Mouse (Mus musculus) midbrain, embryonic 13.5 days (tissue): ENCODE data around the gene Mrpl24. TPM values are rescaled to one million over a fixed set of nuclear protein-coding genes. Genes with fewer than 3 reads are reported as not detected.
"Not testable (repeated sequence)": the region's sequence is repeated elsewhere in the genome, so short reads cannot be mapped to it uniquely, and the experiment has no call there.

ENCODE experiments used
- ATAC-seq: fragments of 200-750 bp; cut with Nextera tagmentation; 2 replicates; pipeline ENCODE4 v1.8.0; 2017; ENCODE audit warnings: mild to moderate bottlenecking, moderate TSS enrichment, moderate library complexity
- H3K27ac ChIP-seq: fragments of 300-500 bp; sonication (generic); 2 replicates; pipeline ENCODE4 v1.5.1; 2015; ENCODE audit warnings: inconsistent platforms, mild to moderate bottlenecking, moderate library complexity
- H3K27me3 ChIP-seq: fragments of 300-500 bp; sonication (generic); 2 replicates; pipeline ENCODE4 v1.6.1; 2015; ENCODE audit warnings: mild to moderate bottlenecking, inconsistent platforms
- H3K36me3 ChIP-seq: fragments of 300-500 bp; sonication (generic); 2 replicates; pipeline ENCODE4 v1.6.1; 2015; ENCODE audit warnings: mild to moderate bottlenecking, inconsistent platforms
- H3K4me1 ChIP-seq: fragments of 300-500 bp; sonication (generic); replicated peaks from 2 replicates; pipeline ENCODE4 v1.6.1; 2015; ENCODE audit warnings: inconsistent platforms
- H3K4me2 ChIP-seq: fragments of 300-500 bp; sonication (generic); replicated peaks from 2 replicates; pipeline ENCODE4 v1.6.1; 2015; ENCODE audit warnings: moderate library complexity, mild to moderate bottlenecking, inconsistent platforms
- H3K4me3 ChIP-seq: fragments of 300-500 bp; sonication (generic); replicated peaks from 2 replicates; pipeline ENCODE4 v1.5.1; 2015; ENCODE audit warnings: mild to moderate bottlenecking, inconsistent platforms
- H3K9ac ChIP-seq: fragments of 300-500 bp; sonication (generic); replicated peaks from 2 replicates; pipeline ENCODE4 v1.6.1; 2015; ENCODE audit warnings: mild to moderate bottlenecking, inconsistent platforms
- H3K9me3 ChIP-seq: fragments of 300-500 bp; sonication (generic); 2 replicates; pipeline ENCODE4 v1.6.1; 2016; ENCODE audit warnings: mild to moderate bottlenecking, inconsistent platforms
- WGBS: fragments of 180-500 bp; shearing (Covaris S2); methylation state at CpG from one replicate; pipeline ENCODE4 v1.1.7; 2015; 5-methylcytosine and 5-hydroxymethylcytosine counted together
- polyA plus RNA-seq: library from polyadenylated mRNA; unstranded; fragments of >200 nt; fragmentation: Nextera tagmentation; extraction: Ambion mirVana; gene quantifications from 2 replicates; pipeline ENCODE4 v1.2.1, GENCODE M21; 2015

The Mrpl24 gene
- polyA plus RNA-seq, 1 experiment from 2014 or later, result 72.1 TPM

DNA sequence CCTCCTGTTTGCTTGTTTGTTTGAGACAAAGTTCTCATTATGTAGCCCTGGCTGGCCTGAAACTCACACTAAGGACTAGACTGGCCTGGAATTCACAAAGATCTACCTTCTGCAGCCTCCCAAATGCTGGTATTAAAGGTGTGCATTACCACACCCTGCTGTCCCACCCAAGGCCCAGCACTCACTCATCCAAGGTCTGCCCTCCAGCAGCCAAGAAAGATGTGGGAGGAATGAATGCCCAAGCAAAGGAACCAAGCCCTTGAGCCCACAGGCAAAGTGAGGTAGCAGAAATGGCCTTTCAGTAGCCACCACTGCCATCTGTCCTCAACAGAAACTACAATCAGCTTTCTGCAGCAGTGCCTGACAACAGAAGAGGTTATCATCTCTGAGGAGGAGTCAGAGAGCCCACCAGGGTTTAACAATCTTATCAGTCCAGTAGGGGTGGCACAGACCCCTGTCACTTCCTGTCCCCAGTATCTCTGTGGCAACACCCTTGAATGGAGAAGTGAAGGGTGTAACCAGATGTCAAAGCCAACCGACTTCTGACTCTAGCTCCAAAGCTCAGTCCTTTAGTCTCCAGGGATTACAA, 18.2 kb upstream of the Mrpl24 start:
- no peak overlapping the region for H3K4me3 ChIP-seq
- no peaks in the 10 kb centered on the region for H3K4me1 ChIP-seq
- H3K27me3 ChIP-seq, result no peaks in the 10 kb centered on the region
- H3K9me3 ChIP-seq, result no peaks in the 10 kb centered on the region
- H3K4me2 ChIP-seq, result no peak overlapping the region
- H3K36me3 ChIP-seq, result no peaks in the 10 kb centered on the region
- no peak overlapping the region for H3K9ac ChIP-seq
- WGBS, result 50% methylated on average over 1 of the region's 1 CpGs
- no peak for ATAC-seq
- H3K27ac ChIP-seq, result no peak overlapping the region

DNA sequence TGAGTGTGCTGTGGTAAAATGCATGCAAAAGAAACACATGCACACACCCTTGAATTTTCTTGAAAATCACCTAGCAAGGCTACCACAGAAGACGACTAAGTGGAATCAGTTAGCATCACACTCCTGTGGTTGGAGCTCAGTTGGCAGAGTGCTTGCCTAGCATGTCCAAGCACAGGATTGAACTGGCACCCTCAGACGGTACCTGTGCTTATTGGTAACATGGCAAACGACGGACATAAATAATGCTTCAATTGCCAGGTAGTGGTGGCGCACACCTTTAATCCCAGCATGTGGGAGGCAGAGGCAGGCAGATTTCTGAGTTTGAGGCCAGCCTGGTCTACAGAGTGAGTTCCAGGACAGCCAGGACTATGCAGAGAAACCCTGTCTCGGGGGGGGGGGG, 17.3 kb upstream of the Mrpl24 start:
- H3K27ac ChIP-seq, H3K4me1 ChIP-seq, H3K9ac ChIP-seq, ATAC-seq, H3K27me3 ChIP-seq, H3K4me2 ChIP-seq, H3K36me3 ChIP-seq, H3K4me3 ChIP-seq, H3K9me3 ChIP-seq: not testable (repeated sequence)
- WGBS, result 79% methylated on average over 6 of the region's 6 CpGs

DNA sequence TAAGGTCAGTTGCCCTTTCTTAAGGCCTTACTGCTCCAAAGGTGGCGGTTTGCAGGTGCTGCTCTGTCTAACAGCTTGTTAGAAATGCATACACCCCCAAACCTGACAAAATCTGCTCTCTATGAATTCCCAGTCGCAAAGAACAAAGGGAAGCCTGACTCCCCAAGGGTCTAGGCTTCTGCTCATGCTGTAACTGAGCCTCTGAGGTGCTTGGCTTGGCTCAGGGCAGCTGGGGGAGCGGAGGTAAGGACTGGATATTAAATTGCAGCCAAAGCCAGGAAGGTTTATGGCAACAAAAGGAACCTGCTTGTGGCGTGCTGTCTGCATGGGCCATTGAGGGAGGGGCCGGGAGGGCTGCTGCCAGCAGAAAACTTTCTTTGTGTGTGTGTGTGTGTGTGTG, 15.5 kb upstream of the Mrpl24 start:
- Histone ChIP-seq H3K27me3 (no peaks in the 10 kb centered on the region), H3K4me1 (peaks cover 18% of the 10 kb centered on the region), H3K4me2 (no peak overlapping the region), H3K9ac (no peak overlapping the region), H3K36me3 (no peaks in the 10 kb centered on the region), H3K9me3 (no peaks in the 10 kb centered on the region), H3K4me3 (no peak overlapping the region), H3K27ac (no peak overlapping the region)
- 53% methylated on average over 5 of the region's 5 CpGs for WGBS
- no peak for ATAC-seq

DNA sequence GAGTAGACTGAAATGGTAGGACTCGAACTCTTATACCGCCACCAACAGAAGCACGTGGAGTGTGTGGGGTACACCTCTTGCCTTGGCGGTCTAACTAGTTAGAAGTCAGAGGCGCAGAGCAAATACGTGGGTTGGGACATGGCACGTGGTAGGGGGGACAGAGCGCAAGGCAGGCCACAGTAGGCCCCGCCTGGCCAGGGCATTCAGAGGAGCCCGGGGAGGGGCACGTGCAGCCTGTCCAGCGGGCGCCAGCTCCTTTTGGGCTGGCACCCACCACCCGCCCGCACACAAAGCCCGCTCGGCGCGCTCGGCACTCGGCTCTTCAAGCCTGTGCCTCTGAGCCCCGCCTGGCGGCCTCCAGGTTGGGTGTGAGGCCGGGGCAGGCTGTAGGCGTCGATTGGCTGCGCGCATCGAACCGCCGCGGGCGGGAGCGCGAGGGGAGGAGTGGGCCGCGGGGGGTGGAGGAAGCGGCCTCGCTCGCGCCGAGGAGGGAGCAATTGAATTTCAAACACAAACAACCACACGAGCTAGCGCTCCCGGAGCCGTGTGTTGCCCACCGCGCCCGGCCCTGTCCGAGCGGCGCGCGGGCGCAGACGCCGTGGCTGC, 13.3 kb upstream of the Mrpl24 start, which contains the start of gene Hdgf:
Gene Hdgf (plus strand): TSS at position 442 of the 606 bp plus-strand sequence.
- peak within 1 kb of the TSS; percentile 96 for H3K27ac ChIP-seq
- H3K4me3 ChIP-seq, result peak within 1 kb of the TSS; percentile 97
- peak within 1 kb of the TSS; percentile 88 for H3K4me2 ChIP-seq
- H3K27me3 ChIP-seq, result no peaks in the 10 kb centered on the region
- H3K9me3 ChIP-seq, result no peaks in the 10 kb centered on the region
- under 1% methylated on average over 56 of the region's 57 CpGs for WGBS
- ATAC-seq, result peak; percentile 96
- H3K9ac ChIP-seq, result peak within 1 kb of the TSS; percentile 91
- peaks cover 39% of the 10 kb centered on the region for H3K4me1 ChIP-seq
- no peaks in the 10 kb centered on the region for H3K36me3 ChIP-seq

DNA sequence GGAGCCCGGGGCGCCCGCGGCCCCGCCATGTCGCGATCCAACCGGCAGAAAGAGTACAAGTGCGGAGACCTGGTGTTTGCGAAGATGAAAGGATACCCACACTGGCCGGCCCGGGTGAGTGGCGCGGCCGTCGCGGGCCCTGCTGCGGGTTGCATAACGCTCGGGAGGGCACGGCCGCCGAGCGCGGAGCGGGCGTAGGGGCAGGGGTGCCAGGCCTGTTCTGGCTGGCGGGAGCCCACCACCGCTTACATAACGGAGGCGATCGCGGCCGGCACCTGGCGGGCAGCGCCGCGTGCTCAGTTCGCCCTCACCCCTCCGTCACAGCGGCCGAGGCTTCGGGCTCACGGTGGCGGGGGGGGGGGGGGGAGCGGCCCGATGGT, 12.7 kb upstream of the Mrpl24 start:
- peak; percentile 37; the same call in 1 of the 2 replicates for ATAC-seq
- Histone ChIP-seq H3K4me1 (peaks cover 44% of the 10 kb centered on the region), H3K36me3 (no peaks in the 10 kb centered on the region), H3K4me3 (peak overlapping the region; percentile 97), H3K27me3 (no peaks in the 10 kb centered on the region), H3K9me3 (no peaks in the 10 kb centered on the region), H3K4me2 (peak overlapping the region; percentile 88), H3K27ac (peak overlapping the region; percentile 96), H3K9ac (peak overlapping the region; percentile 91)
- 0% methylated on average over 35 of the region's 47 CpGs for WGBS

DNA sequence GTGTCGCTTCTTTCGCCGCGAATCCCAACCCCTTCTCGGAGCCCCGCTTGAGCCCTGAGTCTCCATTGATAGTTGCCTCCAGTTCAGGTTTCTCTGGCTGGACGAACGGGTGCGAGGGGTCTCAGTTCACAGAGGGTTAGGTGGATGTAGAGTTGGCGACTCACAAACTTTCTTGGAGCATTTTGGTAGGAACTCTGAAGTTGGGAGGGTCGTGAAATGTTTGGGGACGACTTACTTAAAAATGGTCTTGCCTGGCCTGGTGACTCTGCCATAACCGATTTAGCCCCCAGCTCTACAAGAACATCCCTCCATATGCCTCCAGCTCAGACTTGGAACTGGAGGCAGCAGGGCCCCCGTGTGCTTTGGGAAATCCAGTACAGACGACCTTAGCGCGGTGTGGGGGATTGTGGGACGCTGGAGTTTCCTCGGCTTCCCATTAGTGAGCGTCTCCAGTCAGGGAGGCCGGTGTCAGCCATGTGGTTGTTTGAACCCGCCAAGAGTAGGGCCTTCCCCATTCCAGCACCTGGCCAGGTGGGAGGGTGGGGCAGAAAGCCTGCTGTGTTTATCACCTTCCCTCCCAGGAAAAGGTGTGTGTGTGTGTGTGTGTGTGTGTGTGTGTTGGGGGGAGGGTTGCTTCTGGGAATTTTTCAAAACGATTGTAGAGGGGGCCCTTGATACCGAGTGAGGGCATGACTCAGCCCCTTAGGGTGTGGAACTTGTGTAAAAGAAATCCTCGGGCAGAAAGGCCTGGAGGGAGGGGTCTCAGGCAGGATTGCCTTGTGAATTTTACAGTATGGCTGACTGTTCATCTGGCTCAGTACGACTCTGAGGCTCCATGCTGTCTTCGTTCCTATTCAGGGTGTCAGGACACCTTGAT, 12.1 kb upstream of the Mrpl24 start:
- H3K27me3 ChIP-seq, result no peaks in the 10 kb centered on the region
- H3K9ac ChIP-seq, result peak overlapping the region; percentile 91
- H3K36me3 ChIP-seq, result no peaks in the 10 kb centered on the region
- H3K9me3 ChIP-seq, result no peaks in the 10 kb centered on the region
- WGBS, result under 1% methylated on average over 27 of the region's 27 CpGs
- H3K27ac ChIP-seq, result peak overlapping the region; percentile 96
- no peak for ATAC-seq
- peaks cover 48% of the 10 kb centered on the region for H3K4me1 ChIP-seq
- peak overlapping the region; percentile 88 for H3K4me2 ChIP-seq
- peak overlapping the region; percentile 97 for H3K4me3 ChIP-seq

DNA sequence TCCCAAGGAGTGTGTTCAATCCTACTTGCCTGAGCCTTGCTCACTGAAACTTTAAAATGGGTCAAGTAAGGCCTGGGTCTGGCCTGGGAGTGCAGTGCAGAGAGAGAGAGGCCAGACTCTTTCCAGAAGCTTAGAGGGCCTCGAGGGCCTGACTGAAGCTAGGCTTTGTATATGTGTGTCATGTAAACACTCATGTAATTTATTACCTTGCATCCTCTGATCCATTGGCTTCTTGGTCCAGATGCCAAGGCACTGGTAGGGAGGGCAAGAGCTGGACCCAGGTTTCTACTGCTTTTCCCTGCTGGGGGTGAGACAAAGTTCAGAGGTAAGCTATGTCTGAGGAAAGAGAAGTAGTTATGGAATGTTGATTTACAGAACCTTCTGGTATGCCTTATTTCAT, 11.4 kb upstream of the Mrpl24 start:
- no peaks in the 10 kb centered on the region for H3K36me3 ChIP-seq
- H3K27ac ChIP-seq, result peak overlapping the region; percentile 96; the same call in 1 of the 2 replicates
- peak overlapping the region; percentile 97 for H3K4me3 ChIP-seq
- peaks cover 48% of the 10 kb centered on the region for H3K4me1 ChIP-seq
- 11% methylated on average over 1 of the region's 1 CpGs for WGBS
- H3K9me3 ChIP-seq, result no peaks in the 10 kb centered on the region
- peak overlapping the region; percentile 91 for H3K9ac ChIP-seq
- H3K4me2 ChIP-seq, result peak overlapping the region; percentile 88
- no peak for ATAC-seq
- H3K27me3 ChIP-seq, result no peaks in the 10 kb centered on the region

DNA sequence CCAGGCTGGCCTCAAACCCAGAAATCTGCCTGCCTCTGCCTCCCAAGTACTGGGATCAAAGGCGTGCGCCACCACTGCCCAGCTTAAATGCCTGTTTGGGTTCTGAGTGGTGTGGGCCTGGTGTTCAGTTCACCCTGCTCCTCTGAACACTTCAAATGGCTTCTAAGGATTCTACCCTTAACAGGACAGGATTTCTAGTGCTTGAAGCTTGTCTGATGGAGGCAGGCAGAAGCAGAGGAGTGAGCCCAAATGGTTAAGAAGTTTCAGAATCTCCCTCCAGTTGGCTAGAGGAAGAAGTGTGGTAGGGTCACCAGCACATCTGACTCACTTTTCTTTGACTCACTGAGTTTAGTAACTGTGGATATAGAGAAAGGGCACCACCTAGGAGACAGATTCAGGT, 9.9 kb upstream of the Mrpl24 start:
- no peaks in the 10 kb centered on the region for H3K9me3 ChIP-seq
- ATAC-seq, result no peak
- H3K27ac ChIP-seq, result peak overlapping the region; percentile 84; the same call in 1 of the 2 replicates
- peak overlapping the region; percentile 54; the same call in 1 of the 2 replicates for H3K4me2 ChIP-seq
- H3K9ac ChIP-seq, result no peak overlapping the region
- peaks cover 48% of the 10 kb centered on the region for H3K4me1 ChIP-seq
- WGBS, result 85% methylated on average over 2 of the region's 2 CpGs
- peaks cover 14% of the 10 kb centered on the region for H3K36me3 ChIP-seq
- H3K27me3 ChIP-seq, result no peaks in the 10 kb centered on the region
- no peak overlapping the region for H3K4me3 ChIP-seq

DNA sequence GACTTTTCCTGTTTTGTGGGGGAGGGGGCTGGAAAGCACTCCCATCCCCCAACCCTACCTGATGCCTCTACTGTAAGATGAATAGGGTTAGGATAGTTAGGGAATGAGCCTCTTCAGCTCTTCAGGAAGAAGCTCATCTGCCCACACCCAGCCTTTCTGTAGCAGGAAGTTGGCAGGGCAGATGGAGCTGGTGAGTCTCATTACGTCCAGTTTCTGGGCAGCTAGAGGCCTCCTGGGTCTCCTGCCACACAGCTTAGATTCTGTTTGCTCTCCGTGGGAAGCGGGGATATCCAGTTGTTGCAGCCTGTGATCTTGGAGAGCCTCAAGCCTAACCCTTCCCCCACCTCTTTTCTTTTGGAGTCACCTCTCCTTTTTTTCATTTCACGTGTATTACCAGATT, 9.4 kb upstream of the Mrpl24 start:
- peak overlapping the region; percentile 54 for H3K4me2 ChIP-seq
- H3K4me1 ChIP-seq, result peaks cover 48% of the 10 kb centered on the region
- H3K9ac ChIP-seq, result peak overlapping the region; percentile 54
- no peaks in the 10 kb centered on the region for H3K9me3 ChIP-seq
- H3K4me3 ChIP-seq, result peak overlapping the region; percentile 42
- no peaks in the 10 kb centered on the region for H3K27me3 ChIP-seq
- peak overlapping the region; percentile 84 for H3K27ac ChIP-seq
- no peak for ATAC-seq
- H3K36me3 ChIP-seq, result peaks cover 18% of the 10 kb centered on the region
- WGBS, result 2% methylated on average over 4 of the region's 4 CpGs

DNA sequence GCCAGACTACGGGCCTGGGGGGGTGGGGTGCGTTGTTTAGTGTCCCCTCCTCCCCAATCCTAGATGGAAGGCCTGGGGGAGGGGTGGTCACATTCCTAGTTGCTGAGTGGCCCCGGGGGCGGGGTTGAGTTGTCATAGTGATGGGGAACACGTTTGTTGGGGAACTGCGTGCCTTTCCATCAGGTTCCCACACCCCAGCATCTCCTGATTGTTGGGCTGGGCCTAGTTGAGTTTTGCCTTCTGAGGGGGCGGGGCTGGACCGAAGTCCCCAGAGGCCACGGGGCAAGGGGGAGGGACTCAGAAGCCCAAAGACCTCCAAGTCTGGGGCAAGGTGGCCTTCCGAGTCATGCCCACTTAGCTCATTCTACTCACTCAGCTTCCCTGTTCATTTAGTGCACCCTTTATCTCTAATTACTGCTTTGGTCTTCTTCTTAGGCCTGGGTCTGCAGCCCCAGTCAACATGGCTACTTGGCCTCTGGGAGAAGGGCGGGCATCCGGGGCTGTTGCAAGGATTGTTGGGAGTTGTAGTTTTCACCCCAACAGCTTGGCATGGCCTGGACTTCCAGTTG, 8.6 kb upstream of the Mrpl24 start:
- peak overlapping the region; percentile 42 for H3K4me3 ChIP-seq
- peaks cover 26% of the 10 kb centered on the region for H3K36me3 ChIP-seq
- H3K9me3 ChIP-seq, result no peaks in the 10 kb centered on the region
- H3K4me2 ChIP-seq, result peak overlapping the region; percentile 54
- ATAC-seq, result peak; percentile 14; the same call in 1 of the 2 replicates
- H3K27ac ChIP-seq, result peak overlapping the region; percentile 84
- peaks cover 48% of the 10 kb centered on the region for H3K4me1 ChIP-seq
- H3K9ac ChIP-seq, result peak overlapping the region; percentile 54
- WGBS, result 2% methylated on average over 12 of the region's 12 CpGs
- H3K27me3 ChIP-seq, result no peaks in the 10 kb centered on the region

DNA sequence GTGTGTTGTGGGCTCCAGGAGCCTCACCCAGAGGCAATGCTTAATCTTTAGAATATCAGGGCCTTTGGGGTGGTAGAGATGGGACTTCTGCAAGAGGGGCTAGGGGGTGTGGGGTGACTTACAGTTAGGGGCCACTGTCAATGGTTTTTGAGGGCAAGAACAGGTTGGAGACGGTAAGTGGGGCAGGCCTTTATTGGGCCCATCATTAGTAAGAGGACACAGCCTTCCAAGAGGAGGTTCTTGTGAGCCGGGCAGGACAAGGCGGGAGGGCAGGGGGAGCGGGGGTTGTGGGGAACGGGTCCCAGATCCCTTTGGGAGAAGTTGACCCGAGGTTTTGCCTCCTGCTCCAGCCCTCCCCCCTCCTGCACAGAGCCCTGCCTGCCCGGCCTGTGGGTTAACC, 5.8 kb upstream of the Mrpl24 start:
- no peaks in the 10 kb centered on the region for H3K27me3 ChIP-seq
- ATAC-seq, result no peak
- no peak overlapping the region for H3K4me3 ChIP-seq
- H3K9ac ChIP-seq, result no peak overlapping the region
- no peak overlapping the region for H3K27ac ChIP-seq
- peaks cover 47% of the 10 kb centered on the region for H3K36me3 ChIP-seq
- 89% methylated on average over 7 of the region's 7 CpGs for WGBS
- H3K4me2 ChIP-seq, result no peak overlapping the region
- H3K4me1 ChIP-seq, result peaks cover 33% of the 10 kb centered on the region
- H3K9me3 ChIP-seq, result no peaks in the 10 kb centered on the region

DNA sequence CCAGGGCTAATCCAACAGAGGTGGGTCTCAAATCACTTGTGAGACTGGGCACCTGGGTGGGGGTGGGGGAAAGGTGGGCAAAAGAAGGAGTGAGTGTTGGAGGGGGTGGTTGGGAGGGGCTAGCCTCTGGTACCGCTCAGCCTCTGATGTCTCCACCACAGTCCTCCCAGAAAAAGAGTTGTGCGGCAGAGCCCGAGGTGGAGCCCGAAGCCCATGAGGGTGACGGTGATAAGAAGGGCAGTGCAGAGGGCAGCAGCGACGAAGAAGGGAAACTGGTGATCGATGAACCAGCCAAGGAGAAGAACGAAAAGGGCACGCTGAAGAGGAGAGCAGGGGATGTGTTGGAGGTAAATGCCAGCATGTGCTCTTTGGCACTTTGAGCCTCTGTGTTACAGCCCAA, 5.4 kb upstream of the Mrpl24 start:
- H3K4me3 ChIP-seq, result no peak overlapping the region
- 94% methylated on average over 10 of the region's 10 CpGs for WGBS
- H3K4me1 ChIP-seq, result peaks cover 29% of the 10 kb centered on the region
- H3K27me3 ChIP-seq, result no peaks in the 10 kb centered on the region
- no peaks in the 10 kb centered on the region for H3K9me3 ChIP-seq
- no peak overlapping the region for H3K9ac ChIP-seq
- peaks cover 47% of the 10 kb centered on the region for H3K36me3 ChIP-seq
- no peak overlapping the region for H3K4me2 ChIP-seq
- H3K27ac ChIP-seq, result no peak overlapping the region
- no peak for ATAC-seq
